Mouse (Mus musculus): ENCODE results near the gene Slc6a1. TPM values are rescaled to one million over a fixed set of nuclear protein-coding genes. Genes with fewer than 3 reads are reported as not detected.

Gene Slc6a1
- polyA plus RNA-seq (2014; fragmentation: Nextera tagmentation; extraction: Ambion mirVana), result 0.28 and 0.84 TPM in 2 replicates

DNA sequence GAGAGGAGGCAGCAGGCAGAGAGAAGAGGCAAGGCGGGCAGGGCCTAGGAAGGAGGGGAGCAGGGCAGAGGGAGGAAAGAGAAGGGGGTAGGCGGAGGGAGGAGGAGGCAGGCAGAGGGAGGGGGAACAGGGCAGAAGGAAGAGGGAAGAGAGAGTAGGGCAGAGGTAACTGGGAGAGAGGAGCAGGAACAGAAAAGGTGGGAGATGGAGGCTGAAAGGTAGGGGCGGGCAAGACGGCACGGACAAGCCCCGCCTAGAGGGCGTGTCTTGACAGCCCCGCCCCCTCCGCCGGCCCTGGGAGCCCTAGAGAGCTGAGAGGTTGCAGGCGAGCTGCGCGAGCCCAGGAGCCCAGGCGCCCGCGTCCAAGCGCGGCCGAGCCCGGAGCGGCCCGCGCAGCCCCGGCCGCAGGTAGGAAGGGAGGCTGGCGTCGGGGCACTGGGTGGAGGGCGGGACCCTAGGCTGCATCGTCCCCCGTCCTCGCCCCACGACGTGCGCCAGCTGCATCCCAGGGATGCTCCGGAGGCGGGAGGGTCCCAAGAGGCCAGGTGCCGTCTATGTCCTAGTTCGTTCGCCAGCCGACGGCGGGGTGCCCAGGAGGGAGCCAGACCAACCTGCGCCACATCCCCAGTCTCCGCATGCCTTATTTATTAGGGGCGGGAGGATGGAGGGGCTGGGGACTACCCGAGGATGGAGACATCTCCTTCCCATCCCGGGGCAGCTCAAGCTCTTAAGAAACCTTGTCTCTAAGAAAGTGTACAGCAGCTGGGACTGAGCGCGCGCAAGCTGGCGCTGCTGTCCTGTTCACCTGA lies at the start of gene Slc6a1:
Gene Slc6a1 (plus strand): TSS at position 167 of the 809 bp plus-strand sequence.
- Histone ChIP-seq H3K9ac (ENCODE audit: low read length) (no peak within 1 kb of the TSS), H3K36me3 (ENCODE audit: control insufficient read depth, insufficient read depth, low read length) (no peaks in the 10 kb centered on the region), H3K4me2 (ENCODE audit: low read length) (no peak within 1 kb of the TSS), H3K27me3 (ENCODE audit: control insufficient read depth, insufficient read depth, low read length) (peaks cover 80% of the 10 kb centered on the region), H3K9me3 (ENCODE audit: control insufficient read depth, low read length) (peaks cover 5% of the 10 kb centered on the region; the same call in 1 of the 2 replicates), H3K27ac (replicated peaks in 1 of 2; ENCODE audit: control insufficient read depth in 1 of 2, insufficient read depth in 1 of 2, low read depth in 2 of 2, low read length in 2 of 2) (no peak within 1 kb of the TSS), H3K4me1 (ENCODE audit: control insufficient read depth in 2 of 2, insufficient read depth in 2 of 2, low read length in 2 of 2) (peaks cover 0 to 2% of the 10 kb centered on the region in 2 experiments; a peak in 1 of 4 replicates), H3K4me3 (ENCODE audit: control insufficient read depth in 1 of 2, insufficient read depth in 1 of 2, low read depth in 1 of 2, low read length in 2 of 2) (peak within 1 kb of the TSS in 1 of 2 experiments; percentile 13; a peak in 1 of 4 replicates)
- WGBS, result 2% methylated on average over 51 of the region's 51 CpGs
- peak; percentile 41; the same call in 1 of the 2 replicates for ATAC-seq (ENCODE audit: insufficient number of reproducible peaks, insufficient read depth, low FRiP score, low read depth)

DNA sequence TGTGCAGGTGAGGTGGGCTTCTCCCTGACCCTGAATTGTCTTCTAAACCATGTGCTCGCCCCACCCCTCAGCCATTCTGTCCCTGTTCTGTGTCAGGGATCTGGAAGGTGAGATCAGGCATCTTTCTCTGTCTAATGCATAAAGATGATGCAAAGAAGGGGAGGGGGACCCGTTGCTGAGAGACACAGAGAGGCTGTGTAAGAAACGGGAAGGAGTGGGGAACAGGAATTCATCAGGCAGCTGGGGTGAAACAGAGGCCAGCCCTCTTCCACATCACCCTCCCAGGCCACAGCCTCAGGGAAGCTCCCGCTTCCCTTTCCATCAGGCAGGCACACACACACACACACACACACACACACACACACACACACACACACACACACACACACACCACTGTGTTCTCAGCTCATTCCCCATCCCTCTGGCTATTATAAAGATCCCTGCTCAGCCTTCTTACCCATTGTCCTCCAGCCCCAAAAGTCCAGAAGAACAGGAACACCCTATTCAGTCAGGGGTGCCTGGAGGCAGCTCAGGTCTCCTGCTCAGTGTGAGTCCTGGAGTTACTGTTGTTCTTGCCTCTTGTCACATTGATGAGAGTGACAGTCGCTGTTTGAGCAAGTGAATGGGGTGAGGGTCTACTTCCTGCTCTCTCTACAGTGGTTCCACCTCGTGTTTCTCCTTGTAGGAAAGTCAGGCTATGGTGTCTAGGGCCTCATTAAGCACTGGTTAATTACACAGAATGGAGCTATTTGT lies 43.4 kb upstream of the Slc6a1 start:
- no peak for ATAC-seq (ENCODE audit: insufficient number of reproducible peaks, insufficient read depth, low FRiP score, low read depth)
- WGBS, result 33% methylated on average over 5 of the region's 6 CpGs
- no peaks in the 10 kb centered on the region for H3K36me3 ChIP-seq (ENCODE audit: control insufficient read depth, insufficient read depth, low read length)
- H3K4me3 ChIP-seq (ENCODE audit: control insufficient read depth in 1 of 2, insufficient read depth in 1 of 2, low read depth in 1 of 2, low read length in 2 of 2), result no peak overlapping the region
- H3K27ac ChIP-seq (replicated peaks in 1 of 2; ENCODE audit: control insufficient read depth in 1 of 2, insufficient read depth in 1 of 2, low read depth in 2 of 2, low read length in 2 of 2), result no peak overlapping the region
- H3K9ac ChIP-seq (ENCODE audit: low read length), result no peak overlapping the region
- no peak overlapping the region for H3K4me2 ChIP-seq (ENCODE audit: low read length)
- peaks cover 14% of the 10 kb centered on the region; the same call in 1 of the 2 replicates for H3K27me3 ChIP-seq (ENCODE audit: control insufficient read depth, insufficient read depth, low read length)
- H3K9me3 ChIP-seq (ENCODE audit: control insufficient read depth, low read length), result no peaks in the 10 kb centered on the region
- no peaks in the 10 kb centered on the region for H3K4me1 ChIP-seq (ENCODE audit: control insufficient read depth in 2 of 2, insufficient read depth in 2 of 2, low read length in 2 of 2)

DNA sequence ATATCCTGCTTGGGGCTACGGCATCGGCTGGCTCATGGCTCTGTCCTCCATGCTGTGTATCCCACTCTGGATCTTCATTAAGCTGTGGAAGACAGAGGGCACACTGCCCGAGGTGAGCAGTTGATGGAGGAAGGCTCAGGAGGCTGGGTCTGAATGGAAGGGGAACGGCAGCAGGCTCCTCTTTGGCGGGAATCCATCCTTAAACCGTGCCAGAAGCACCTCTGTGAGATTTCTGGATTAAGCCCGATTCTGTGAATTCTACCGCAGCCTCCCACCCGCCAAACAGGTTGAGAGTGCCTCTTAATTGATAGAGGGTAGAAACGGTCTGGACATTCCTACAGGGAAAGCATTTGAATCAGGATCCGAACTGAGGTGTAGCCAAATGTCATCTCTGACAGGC lies 36.8 kb upstream of the Slc6a1 start:
- Histone ChIP-seq H3K9ac (ENCODE audit: low read length) (no peak overlapping the region), H3K36me3 (ENCODE audit: control insufficient read depth, insufficient read depth, low read length) (no peaks in the 10 kb centered on the region), H3K4me1 (ENCODE audit: control insufficient read depth in 2 of 2, insufficient read depth in 2 of 2, low read length in 2 of 2) (no peaks in the 10 kb centered on the region), H3K27ac (replicated peaks in 1 of 2; ENCODE audit: control insufficient read depth in 1 of 2, insufficient read depth in 1 of 2, low read depth in 2 of 2, low read length in 2 of 2) (no peak overlapping the region), H3K4me3 (ENCODE audit: control insufficient read depth in 1 of 2, insufficient read depth in 1 of 2, low read depth in 1 of 2, low read length in 2 of 2) (no peak overlapping the region), H3K27me3 (ENCODE audit: control insufficient read depth, insufficient read depth, low read length) (peaks cover 17% of the 10 kb centered on the region), H3K4me2 (ENCODE audit: low read length) (no peak overlapping the region), H3K9me3 (ENCODE audit: control insufficient read depth, low read length) (no peaks in the 10 kb centered on the region)
- no peak for ATAC-seq (ENCODE audit: insufficient number of reproducible peaks, insufficient read depth, low FRiP score, low read depth)
- WGBS, result 76% methylated on average over 11 of the region's 11 CpGs

DNA sequence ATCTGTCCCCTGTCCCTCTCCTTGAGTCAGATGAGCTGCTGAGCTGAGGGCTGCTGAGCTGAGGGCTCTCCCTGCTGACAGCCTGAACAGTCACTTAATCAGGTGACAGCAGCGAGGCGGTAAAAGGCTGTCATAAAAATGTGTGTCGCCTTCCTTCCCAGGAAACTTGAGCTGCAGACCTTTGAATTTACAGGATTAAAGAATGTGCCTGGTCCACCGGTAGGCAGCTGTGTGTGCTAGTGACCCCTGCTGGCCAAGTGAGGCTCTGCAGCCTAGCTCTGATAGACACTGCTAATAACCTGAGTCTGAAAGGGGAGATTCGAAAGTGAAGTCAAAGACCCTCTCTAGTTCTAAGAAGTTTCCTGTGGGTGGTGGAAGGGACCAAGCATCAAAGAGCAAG lies 32.1 kb upstream of the Slc6a1 start:
- 11% methylated on average over 5 of the region's 5 CpGs for WGBS
- no peak overlapping the region for H3K9ac ChIP-seq (ENCODE audit: low read length)

DNA sequence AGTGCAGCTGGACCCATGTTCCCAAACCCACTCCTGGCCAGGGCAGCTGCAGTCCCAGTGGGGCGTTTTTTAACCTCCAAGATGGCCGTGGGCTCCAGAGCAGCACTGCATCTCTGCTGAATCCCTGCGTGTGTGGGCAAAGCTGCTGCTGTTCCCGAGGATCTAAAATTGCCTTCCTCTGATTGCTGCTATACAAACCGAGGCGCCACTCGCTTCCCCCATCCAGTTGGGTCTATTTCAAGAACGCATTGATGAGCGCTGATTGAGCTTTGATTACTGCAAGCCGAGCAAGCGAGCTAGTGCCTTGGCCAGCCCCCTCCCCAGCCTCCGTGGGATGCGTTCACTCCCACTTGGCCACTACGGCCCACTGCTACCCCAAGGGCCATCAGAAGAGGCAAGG lies 27.5 kb upstream of the Slc6a1 start:
- Histone ChIP-seq H3K27me3 (ENCODE audit: control insufficient read depth, insufficient read depth, low read length) (peaks cover 17% of the 10 kb centered on the region), H3K9ac (ENCODE audit: low read length) (no peak overlapping the region), H3K9me3 (ENCODE audit: control insufficient read depth, low read length) (no peaks in the 10 kb centered on the region), H3K4me3 (ENCODE audit: control insufficient read depth in 1 of 2, insufficient read depth in 1 of 2, low read depth in 1 of 2, low read length in 2 of 2) (no peak overlapping the region), H3K4me1 (ENCODE audit: control insufficient read depth in 2 of 2, insufficient read depth in 2 of 2, low read length in 2 of 2) (no peaks in the 10 kb centered on the region), H3K36me3 (ENCODE audit: control insufficient read depth, insufficient read depth, low read length) (no peaks in the 10 kb centered on the region), H3K4me2 (ENCODE audit: low read length) (no peak overlapping the region), H3K27ac (replicated peaks in 1 of 2; ENCODE audit: control insufficient read depth in 1 of 2, insufficient read depth in 1 of 2, low read depth in 2 of 2, low read length in 2 of 2) (no peak overlapping the region)
- WGBS, result 62% methylated on average over 14 of the region's 14 CpGs
- no peak for ATAC-seq (ENCODE audit: insufficient number of reproducible peaks, insufficient read depth, low FRiP score, low read depth)

More for the DNA sequence above, 32.1 kb upstream of the Slc6a1 start:
- Histone ChIP-seq H3K4me2 (ENCODE audit: low read length) (no peak overlapping the region), H3K27ac (replicated peaks in 1 of 2; ENCODE audit: control insufficient read depth in 1 of 2, insufficient read depth in 1 of 2, low read depth in 2 of 2, low read length in 2 of 2) (no peak overlapping the region), H3K4me3 (ENCODE audit: control insufficient read depth in 1 of 2, insufficient read depth in 1 of 2, low read depth in 1 of 2, low read length in 2 of 2) (no peak overlapping the region), H3K4me1 (ENCODE audit: control insufficient read depth in 2 of 2, insufficient read depth in 2 of 2, low read length in 2 of 2) (no peaks in the 10 kb centered on the region), H3K27me3 (ENCODE audit: control insufficient read depth, insufficient read depth, low read length) (peaks cover 35% of the 10 kb centered on the region), H3K36me3 (ENCODE audit: control insufficient read depth, insufficient read depth, low read length) (no peaks in the 10 kb centered on the region), H3K9me3 (ENCODE audit: control insufficient read depth, low read length) (no peaks in the 10 kb centered on the region)
- ATAC-seq (ENCODE audit: insufficient number of reproducible peaks, insufficient read depth, low FRiP score, low read depth), result no peak

DNA sequence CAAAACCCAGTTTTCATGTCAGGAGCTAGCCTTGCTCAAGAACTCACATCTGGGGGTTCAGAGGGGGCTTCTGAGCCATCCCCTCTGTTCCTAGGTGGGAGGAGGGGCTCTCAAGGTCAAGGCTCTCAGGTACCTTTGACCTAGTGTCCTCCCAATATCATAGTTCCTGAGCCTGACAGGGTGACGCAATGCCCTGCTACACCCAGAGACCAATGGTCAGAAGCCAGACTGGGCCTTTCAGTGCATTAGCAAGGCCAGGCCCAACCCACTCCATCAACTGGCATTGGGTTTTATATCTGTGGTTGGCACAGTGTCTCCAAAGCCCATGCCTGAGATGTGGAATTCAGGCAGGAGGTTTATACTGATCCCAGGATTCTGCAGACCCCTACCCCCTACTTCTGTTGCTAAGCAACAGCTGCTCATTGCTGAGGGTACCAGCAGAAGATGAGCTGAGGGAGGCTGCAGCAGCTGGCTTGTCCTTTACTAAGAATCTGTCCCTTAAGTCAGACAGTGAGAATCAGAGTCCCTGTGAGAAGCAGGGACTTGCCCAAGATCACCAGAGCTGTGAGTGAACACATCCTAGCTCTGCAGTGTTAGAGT lies 24.6 kb upstream of the Slc6a1 start:
- Histone ChIP-seq H3K27ac (replicated peaks in 1 of 2; ENCODE audit: control insufficient read depth in 1 of 2, insufficient read depth in 1 of 2, low read depth in 2 of 2, low read length in 2 of 2) (no peak overlapping the region), H3K4me2 (ENCODE audit: low read length) (no peak overlapping the region), H3K4me3 (ENCODE audit: control insufficient read depth in 1 of 2, insufficient read depth in 1 of 2, low read depth in 1 of 2, low read length in 2 of 2) (no peak overlapping the region), H3K9me3 (ENCODE audit: control insufficient read depth, low read length) (no peaks in the 10 kb centered on the region), H3K36me3 (ENCODE audit: control insufficient read depth, insufficient read depth, low read length) (no peaks in the 10 kb centered on the region), H3K27me3 (ENCODE audit: control insufficient read depth, insufficient read depth, low read length) (peaks cover 4% of the 10 kb centered on the region), H3K9ac (ENCODE audit: low read length) (no peak overlapping the region), H3K4me1 (ENCODE audit: control insufficient read depth in 2 of 2, insufficient read depth in 2 of 2, low read length in 2 of 2) (no peaks in the 10 kb centered on the region; a peak in 1 of 4 replicates)
- ATAC-seq (ENCODE audit: insufficient number of reproducible peaks, insufficient read depth, low FRiP score, low read depth), result no peak
- 89% methylated on average over 1 of the region's 1 CpGs for WGBS

DNA sequence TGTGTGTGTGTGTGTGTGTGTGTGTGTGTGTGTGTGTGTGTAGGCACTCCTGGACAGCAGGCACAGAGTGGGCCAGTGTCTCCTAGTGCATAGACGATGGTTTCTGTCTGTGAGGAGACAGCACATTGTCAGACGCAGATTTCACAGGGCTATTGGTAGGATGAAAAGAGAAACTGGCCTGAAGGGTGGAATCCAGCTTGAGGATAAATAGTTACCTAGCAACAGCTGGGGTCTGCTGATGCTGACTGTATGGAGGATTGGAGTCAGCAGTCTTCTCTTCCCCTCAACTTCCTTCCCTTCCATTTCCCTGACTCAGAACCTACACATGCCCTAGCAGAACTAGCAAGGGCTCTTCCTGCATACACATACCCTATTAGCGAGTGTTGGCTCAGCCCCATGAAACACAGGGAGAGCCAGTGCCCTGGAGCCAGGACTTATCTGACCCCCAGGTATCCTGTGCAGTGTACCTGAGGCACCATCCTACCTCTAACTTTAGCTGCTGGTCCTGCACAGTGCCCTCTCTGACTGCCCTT lies 23.7 kb upstream of the Slc6a1 start:
- Histone ChIP-seq H3K9me3 (ENCODE audit: control insufficient read depth, low read length) (no peaks in the 10 kb centered on the region), H3K4me3 (ENCODE audit: control insufficient read depth in 1 of 2, insufficient read depth in 1 of 2, low read depth in 1 of 2, low read length in 2 of 2) (no peak overlapping the region), H3K9ac (ENCODE audit: low read length) (no peak overlapping the region), H3K4me2 (ENCODE audit: low read length) (no peak overlapping the region), H3K27me3 (ENCODE audit: control insufficient read depth, insufficient read depth, low read length) (peaks cover 4% of the 10 kb centered on the region), H3K4me1 (ENCODE audit: control insufficient read depth in 2 of 2, insufficient read depth in 2 of 2, low read length in 2 of 2) (peaks cover 0 to 1% of the 10 kb centered on the region in 2 experiments; a peak in 1 of 4 replicates), H3K36me3 (ENCODE audit: control insufficient read depth, insufficient read depth, low read length) (no peaks in the 10 kb centered on the region), H3K27ac (replicated peaks in 1 of 2; ENCODE audit: control insufficient read depth in 1 of 2, insufficient read depth in 1 of 2, low read depth in 2 of 2, low read length in 2 of 2) (no peak overlapping the region)
- ATAC-seq (ENCODE audit: insufficient number of reproducible peaks, insufficient read depth, low FRiP score, low read depth), result no peak
- WGBS, result 66% methylated on average over 3 of the region's 3 CpGs

Measured in heart, embryonic 14.5 days (tissue).